Mouse (Mus musculus): Measurements from ENCODE around the gene Guca1a. TPM values are rescaled to one million over a fixed set of nuclear protein-coding genes. Genes with fewer than 3 reads are reported as not detected.
A peak's percentile ranks its signal among the peaks of the same experiment; 100 is the strongest.

The Guca1a gene
- polyA plus RNA-seq, 1 experiment from 2014 or later: 1.2 TPM

GRCm38 (mm10) chr17:47440359-47440890 lies 40.0 kb upstream of the Guca1a start:
- H3K27me3 ChIP-seq (ENCODE audit: control insufficient read depth, insufficient read depth, low read length): no peaks in the 10 kb centered on the region
- no peak overlapping the region for H3K4me2 ChIP-seq (ENCODE audit: low read depth, low read length)
- no peaks in the 10 kb centered on the region for H3K9me3 ChIP-seq (replicated peaks; ENCODE audit: control insufficient read depth, low read length)
- WGBS: 20% methylated on average over 9 of the region's 9 CpGs
- ATAC-seq (replicated peaks; ENCODE audit: extremely low read depth, insufficient read depth, low FRiP score): no peak
- no peaks in the 10 kb centered on the region for H3K36me3 ChIP-seq (ENCODE audit: control insufficient read depth, insufficient read depth)
- 0 out of 2 replicates have a peak overlapping the region, but pooled peaks have one; percentile 7 for H3K27ac ChIP-seq (ENCODE audit: low read length)
- peaks cover 33% of the 10 kb centered on the region for H3K4me1 ChIP-seq (ENCODE audit: control insufficient read depth, insufficient read depth, low read length)
- peak overlapping the region; percentile 28; the same call in 1 of the 2 replicates for H3K9ac ChIP-seq (ENCODE audit: low read length)
- H3K4me3 ChIP-seq (ENCODE audit: low read length): no peak overlapping the region

- no peaks in the 10 kb centered on the region for H3K9me3 ChIP-seq (replicated peaks; ENCODE audit: control insufficient read depth, low read length)
- H3K27ac ChIP-seq (ENCODE audit: low read length): no peak overlapping the region
- H3K4me2 ChIP-seq (ENCODE audit: low read depth, low read length): no peak overlapping the region
- no peak overlapping the region for H3K9ac ChIP-seq (ENCODE audit: low read length)
- H3K36me3 ChIP-seq (ENCODE audit: control insufficient read depth, insufficient read depth): no peaks in the 10 kb centered on the region
- no peaks in the 10 kb centered on the region for H3K27me3 ChIP-seq (ENCODE audit: control insufficient read depth, insufficient read depth, low read length)
- 50% methylated on average over 9 of the region's 9 CpGs for WGBS
- H3K4me1 ChIP-seq (ENCODE audit: control insufficient read depth, insufficient read depth, low read length): peaks cover 32% of the 10 kb centered on the region
- H3K4me3 ChIP-seq (ENCODE audit: low read length): no peak overlapping the region
- no peak for ATAC-seq (replicated peaks; ENCODE audit: extremely low read depth, insufficient read depth, low FRiP score)
Observed at GRCm38 (mm10) chr17:47439396-47440028, 39.1 kb upstream of the Guca1a start.

GRCm38 (mm10) chr17:47438611-47439010 lies 38.2 kb upstream of the Guca1a start:
- H3K9me3 ChIP-seq (replicated peaks; ENCODE audit: control insufficient read depth, low read length): no peaks in the 10 kb centered on the region
- no peak overlapping the region for H3K27ac ChIP-seq (ENCODE audit: low read length)
- H3K4me3 ChIP-seq (ENCODE audit: low read length): no peak overlapping the region
- ATAC-seq (replicated peaks; ENCODE audit: extremely low read depth, insufficient read depth, low FRiP score): no peak
- WGBS: 75% methylated on average over 6 of the region's 6 CpGs
- peaks cover 24% of the 10 kb centered on the region for H3K4me1 ChIP-seq (ENCODE audit: control insufficient read depth, insufficient read depth, low read length)
- H3K36me3 ChIP-seq (ENCODE audit: control insufficient read depth, insufficient read depth): no peaks in the 10 kb centered on the region
- no peaks in the 10 kb centered on the region for H3K27me3 ChIP-seq (ENCODE audit: control insufficient read depth, insufficient read depth, low read length)
- no peak overlapping the region for H3K4me2 ChIP-seq (ENCODE audit: low read depth, low read length)
- 0 out of 2 replicates have a peak overlapping the region, but pooled peaks have one; percentile 18 for H3K9ac ChIP-seq (ENCODE audit: low read length)

- H3K9me3 ChIP-seq (replicated peaks; ENCODE audit: control insufficient read depth, low read length): no peaks in the 10 kb centered on the region
- 5% methylated on average over 24 of the region's 25 CpGs for WGBS
- no peaks in the 10 kb centered on the region for H3K27me3 ChIP-seq (ENCODE audit: control insufficient read depth, insufficient read depth, low read length)
- H3K4me3 ChIP-seq (ENCODE audit: low read length): peak within 1 kb of the TSS; percentile 66
- peak within 1 kb of the TSS; percentile 93 for H3K4me2 ChIP-seq (ENCODE audit: low read depth, low read length)
- no peaks in the 10 kb centered on the region for H3K36me3 ChIP-seq (ENCODE audit: control insufficient read depth, insufficient read depth)
- no peak within 1 kb of the TSS for H3K27ac ChIP-seq (ENCODE audit: low read length)
- H3K9ac ChIP-seq (ENCODE audit: low read length): peak within 1 kb of the TSS; percentile 80
- H3K4me1 ChIP-seq (ENCODE audit: control insufficient read depth, insufficient read depth, low read length): peaks cover 24% of the 10 kb centered on the region
- ATAC-seq (replicated peaks; ENCODE audit: extremely low read depth, insufficient read depth, low FRiP score): no peak
Observed at GRCm38 (mm10) chr17:47436907-47437547, 36.6 kb upstream of the Guca1a start, which contains the start of gene 1700001C19Rik. Gene 1700001C19Rik (minus strand): TSS chr17:47437376.

- no peaks in the 10 kb centered on the region for H3K36me3 ChIP-seq (ENCODE audit: control insufficient read depth, insufficient read depth)
- H3K4me1 ChIP-seq (ENCODE audit: control insufficient read depth, insufficient read depth, low read length): peaks cover 19% of the 10 kb centered on the region
- H3K4me3 ChIP-seq (ENCODE audit: low read length): peak within 1 kb of the TSS; percentile 66
- 1% methylated on average over 45 of the region's 45 CpGs for WGBS
- peak; percentile 50; the same call in 1 of the 2 replicates for ATAC-seq (replicated peaks; ENCODE audit: extremely low read depth, insufficient read depth, low FRiP score)
- H3K9ac ChIP-seq (ENCODE audit: low read length): peak within 1 kb of the TSS; percentile 80
- H3K9me3 ChIP-seq (replicated peaks; ENCODE audit: control insufficient read depth, low read length): no peaks in the 10 kb centered on the region
- peak within 1 kb of the TSS; percentile 93 for H3K4me2 ChIP-seq (ENCODE audit: low read depth, low read length)
- H3K27me3 ChIP-seq (ENCODE audit: control insufficient read depth, insufficient read depth, low read length): no peaks in the 10 kb centered on the region
- H3K27ac ChIP-seq (ENCODE audit: low read length): no peak within 1 kb of the TSS
Observed at GRCm38 (mm10) chr17:47436156-47436906, 35.9 kb upstream of the Guca1a start, which contains the start of gene AI661453. Gene AI661453 (plus strand): TSS chr17:47436615.

GRCm38 (mm10) chr17:47430815-47431214 lies 30.4 kb upstream of the Guca1a start:
- Histone ChIP-seq H3K36me3 (ENCODE audit: control insufficient read depth, insufficient read depth) (no peaks in the 10 kb centered on the region), H3K9me3 (replicated peaks; ENCODE audit: control insufficient read depth, low read length) (no peaks in the 10 kb centered on the region), H3K9ac (ENCODE audit: low read length) (no peak overlapping the region), H3K4me1 (ENCODE audit: control insufficient read depth, insufficient read depth, low read length) (peaks cover 7% of the 10 kb centered on the region), H3K4me3 (ENCODE audit: low read length) (no peak overlapping the region), H3K27ac (ENCODE audit: low read length) (no peak overlapping the region), H3K27me3 (ENCODE audit: control insufficient read depth, insufficient read depth, low read length) (no peaks in the 10 kb centered on the region), H3K4me2 (ENCODE audit: low read depth, low read length) (no peak overlapping the region)
- WGBS: 62% methylated on average over 5 of the region's 5 CpGs
- no peak for ATAC-seq (replicated peaks; ENCODE audit: extremely low read depth, insufficient read depth, low FRiP score)

GRCm38 (mm10) chr17:47428831-47429304 lies 28.5 kb upstream of the Guca1a start:
- H3K4me3 ChIP-seq (ENCODE audit: low read length): peak overlapping the region; percentile 23

GRCm38 (mm10) chr17:47427316-47427715 lies 26.9 kb upstream of the Guca1a start:
- H3K27me3 ChIP-seq (ENCODE audit: control insufficient read depth, insufficient read depth, low read length): no peaks in the 10 kb centered on the region
- H3K9me3 ChIP-seq (replicated peaks; ENCODE audit: control insufficient read depth, low read length): no peaks in the 10 kb centered on the region
- no peak for ATAC-seq (replicated peaks; ENCODE audit: extremely low read depth, insufficient read depth, low FRiP score)
- peaks cover 10% of the 10 kb centered on the region for H3K4me1 ChIP-seq (ENCODE audit: control insufficient read depth, insufficient read depth, low read length)
- H3K4me3 ChIP-seq (ENCODE audit: low read length): no peak overlapping the region
- no peak overlapping the region for H3K27ac ChIP-seq (ENCODE audit: low read length)
- 70% methylated on average over 6 of the region's 6 CpGs for WGBS
- no peaks in the 10 kb centered on the region for H3K36me3 ChIP-seq (ENCODE audit: control insufficient read depth, insufficient read depth)
- H3K9ac ChIP-seq (ENCODE audit: low read length): no peak overlapping the region
- no peak overlapping the region for H3K4me2 ChIP-seq (ENCODE audit: low read depth, low read length)

More at GRCm38 (mm10) chr17:47428831-47429304, 28.5 kb upstream of the Guca1a start:
- no peaks in the 10 kb centered on the region for H3K36me3 ChIP-seq (ENCODE audit: control insufficient read depth, insufficient read depth)
- H3K27ac ChIP-seq (ENCODE audit: low read length): no peak overlapping the region
- 0 out of 2 replicates have a peak overlapping the region, but pooled peaks have one; percentile 16 for H3K9ac ChIP-seq (ENCODE audit: low read length)
- ATAC-seq (replicated peaks; ENCODE audit: extremely low read depth, insufficient read depth, low FRiP score): peak; percentile 55; the same call in 1 of the 2 replicates
- 8% methylated on average over 8 of the region's 8 CpGs for WGBS
- peak overlapping the region; percentile 51 for H3K4me2 ChIP-seq (ENCODE audit: low read depth, low read length)
- H3K27me3 ChIP-seq (ENCODE audit: control insufficient read depth, insufficient read depth, low read length): no peaks in the 10 kb centered on the region
- H3K9me3 ChIP-seq (replicated peaks; ENCODE audit: control insufficient read depth, low read length): no peaks in the 10 kb centered on the region
- peaks cover 10% of the 10 kb centered on the region for H3K4me1 ChIP-seq (ENCODE audit: control insufficient read depth, insufficient read depth, low read length)

All from heart, embryonic 16.5 days (tissue).